ENCODE assay signal across 30 mouse cellular contexts in genomic region chr16:48386982-48387381, GRCm38 (mm10). TPM values are rescaled to one million over a fixed set of nuclear protein-coding genes. Genes with fewer than 3 reads are reported as not detected.
DNase-seq lines count a peak whose midpoint lies in the region; ATAC-seq and TF ChIP-seq lines count a peak whose summit lies in the region.
"Had no signal": no experiment of that assay in that cellular context is flagged by ENCODE, and none has a peak within 500 bp of the region (broad histone marks: within the 10 kb centered on the region; RNA-seq: fewer than 3 reads in every experiment).

No protein-coding gene starts in this region.

- no peak overlapping the region for H3K27ac ChIP-seq in heart, adult 2 months
- H3K27ac ChIP-seq: gastrocnemius, adult 2 months; hindbrain, embryonic 10.5 days; intestine, embryonic 15.5 days; limb, embryonic 12.5 days; midbrain, embryonic 10.5 days; neural tube, embryonic 15.5 days; stomach, postnatal 0 days had no signal

- peaks cover 1% of the 10 kb centered on the region; the same call in 1 of the 2 replicates for H3K27me3 ChIP-seq in heart, adult 2 months (ENCODE audit: control insufficient read depth, insufficient read depth, low read length)
- H3K27me3 ChIP-seq: heart, embryonic 12.5 days; intestine, embryonic 15.5 days; limb, embryonic 12.5 days; neural tube, embryonic 15.5 days had no signal

- intact Hi-C loops in heart, adult 2 months (cut with DNase I): no loop called here

- TF ChIP-seq POLR2A in heart, adult 2 months (IDR thresholded peaks at IDR 0.05; ENCODE audit: insufficient read depth, low read depth, low read length): no peak

- DNase-seq in right cerebral cortex, postnatal 10 days (ENCODE audit: low spot score in 2 of 2): peak; percentile 25 to 31
- no peak for DNase-seq in right cerebral cortex, postnatal 4 days
- peak; percentile 61 for DNase-seq in layer of hippocampus, adult 11-12 months (ENCODE audit: low spot score)
- DNase-seq in layer of hippocampus, adult 9-11 months: peak; percentile 85
- DNase-seq in heart, adult 2 months: no peak
- DNase-seq: adrenal gland, adult 8-10 months; cerebellum, adult 2 months; gastrocnemius, adult 2 months; heart, postnatal 10 days; kidney, adult 9 months; kidney, postnatal 14 days; liver, postnatal 0 days; lung, postnatal 10 days; thymus, postnatal 25 days had no signal

- no peaks in the 10 kb centered on the region for H3K79me2 ChIP-seq in heart, adult 2 months (replicated peaks; ENCODE audit: control insufficient read depth, insufficient read depth, low read length)

- TF ChIP-seq CTCF in heart, adult 2 months (IDR thresholded peaks at IDR 0.05): no peak

- no peaks in the 10 kb centered on the region for H3K36me3 ChIP-seq in heart, adult 2 months (ENCODE audit: control insufficient read depth, insufficient read depth, low read length)
- H3K36me3 ChIP-seq: heart, embryonic 12.5 days; hindbrain, embryonic 10.5 days; intestine, embryonic 15.5 days; limb, embryonic 12.5 days; midbrain, embryonic 10.5 days; neural tube, embryonic 15.5 days had no signal

- H3K4me1 ChIP-seq in heart, adult 2 months (ENCODE audit: control insufficient read depth, insufficient read depth, low read length): no peaks in the 10 kb centered on the region
- H3K4me1 ChIP-seq: heart, embryonic 12.5 days; hindbrain, embryonic 10.5 days; intestine, embryonic 15.5 days; limb, embryonic 12.5 days; midbrain, embryonic 10.5 days; neural tube, embryonic 15.5 days had no signal

- no peak overlapping the region for H3K9ac ChIP-seq in heart, adult 2 months (ENCODE audit: low read depth, low read length)
- H3K9ac ChIP-seq: heart, embryonic 12.5 days; intestine, embryonic 15.5 days; limb, embryonic 12.5 days; liver, postnatal 0 days; neural tube, embryonic 15.5 days had no signal

- no peak for ATAC-seq in CD4-positive, CD25-positive, alpha-beta regulatory T cell, adult 4 months
- no peak for ATAC-seq in erythroid progenitor cell, adult 5-6 weeks (replicated peaks; ENCODE audit: low FRiP score, poor library complexity, severe bottlenecking)
- ATAC-seq: activated CD4-positive, CD25-positive, alpha-beta regulatory T cell, adult 4 months; hindbrain, embryonic 16.5 days; intestine, embryonic 15.5 days; liver, postnatal 0 days had no signal

- no peak overlapping the region for H3K4me3 ChIP-seq in heart, adult 2 months
- H3K4me3 ChIP-seq: gastrocnemius, adult 2 months; heart, embryonic 12.5 days; hindbrain, embryonic 10.5 days; intestine, embryonic 15.5 days; limb, embryonic 12.5 days; midbrain, embryonic 10.5 days; neural tube, embryonic 15.5 days had no signal

- 56% methylated on average over 2 of the region's 2 CpGs for WGBS in heart, adult 2 months

- TF ChIP-seq EP300 in heart, adult 2 months (IDR thresholded peaks at IDR 0.05; ENCODE audit: insufficient read depth, low read depth, low read length): no peak

RNA-seq across cellular contexts. Expression of gene Gm5485, which starts 25.2 kb away (rescaled TPM):
- not detected for polyA plus RNA-seq in CD4-positive, CD25-positive, alpha-beta regulatory T cell, adult 4 months (2017; shearing (Covaris generic))
- total RNA-seq in heart, adult 2 months (2021): not detected
- polyA plus RNA-seq in heart, adult 2 months (2012; rRNA removed): not detected in 2 replicates
- not detected in 2 replicates for total RNA-seq in erythroid progenitor cell, adult 5-6 weeks (2015; ENCODE audit: low replicate concordance)
- total RNA-seq in erythroid progenitor cell, adult 5-6 weeks (2017; ENCODE audit: low replicate concordance): not detected in 2 replicates
- total RNA-seq: adrenal gland, adult 8-10 months; gastrocnemius, adult 2 months; gastrocnemius, postnatal 4 days; heart, postnatal 10 days; left cerebral cortex, postnatal 14 days; midbrain, postnatal 0 days had no signal
- polyA plus RNA-seq: activated CD4-positive, CD25-positive, alpha-beta regulatory T cell, adult 4 months; C2C12; heart, embryonic 12.5 days; hindbrain, embryonic 10.5 days; hindbrain, embryonic 16.5 days; limb, embryonic 12.5 days; liver, embryonic 11.5 days; liver, postnatal 0 days; midbrain, embryonic 10.5 days; midbrain, postnatal 0 days; neural tube, embryonic 15.5 days had no signal

RNA-seq across cellular contexts. Expression of gene Morc1, which starts 44.1 kb away (rescaled TPM):
- polyA plus RNA-seq in CD4-positive, CD25-positive, alpha-beta regulatory T cell, adult 4 months (2017; shearing (Covaris generic)): under 1 TPM; 0.36 to 0.63 TPM
- not detected for total RNA-seq in heart, adult 2 months (2021)
- polyA plus RNA-seq in heart, adult 2 months (2012; rRNA removed): 0.04 TPM in 1 of 2 replicates, not detected in the other
- total RNA-seq in erythroid progenitor cell, adult 5-6 weeks (2015; ENCODE audit: low replicate concordance): not detected in 2 replicates
- total RNA-seq in erythroid progenitor cell, adult 5-6 weeks (2017; ENCODE audit: low replicate concordance): not detected in 2 replicates
- total RNA-seq: adrenal gland, adult 8-10 months; gastrocnemius, adult 2 months; gastrocnemius, postnatal 4 days had no signal
- polyA plus RNA-seq: C2C12; cerebellum, adult 2 months; heart, embryonic 12.5 days; hindbrain, embryonic 10.5 days; liver, postnatal 0 days; midbrain, embryonic 10.5 days had no signal

Comparison
In these comparisons a context has a peak if more than half of its experiments do, and no peak if none do; other contexts are left out.
1. DNase-seq: peak in right cerebral cortex, postnatal 10 days (2 of 2), layer of hippocampus, adult 11-12 months (single experiment) and layer of hippocampus, adult 9-11 months (single experiment); none in right cerebral cortex, postnatal 4 days (single experiment) and heart, adult 2 months (0 of 2).